In the genomic region with DNA sequence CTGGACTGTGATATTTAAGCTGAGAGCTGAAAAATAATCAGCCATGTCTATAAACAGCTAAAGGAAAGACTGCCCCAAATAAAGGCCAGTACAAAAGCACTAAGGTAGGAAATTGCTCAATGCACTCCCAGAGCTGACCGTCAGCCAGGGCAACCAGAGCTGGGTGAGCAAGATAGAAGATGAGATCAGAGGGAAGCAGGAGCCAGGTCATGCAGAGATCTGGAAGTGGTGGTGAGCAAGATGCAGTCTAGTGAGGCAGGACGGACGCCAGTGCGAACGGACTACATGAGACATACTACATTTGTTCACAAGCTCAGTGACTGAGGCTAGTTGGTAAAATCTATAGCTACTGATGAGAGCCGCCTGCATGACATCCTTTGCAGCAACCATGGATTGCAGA, we compare ENCODE assay signal across 12 mouse cellular contexts.
DNase-seq lines count a peak whose midpoint lies in the region.
"Had no signal": no experiment of that assay in that cellular context is flagged by ENCODE, and none has a peak within 500 bp of the region (broad histone marks: within the 10 kb centered on the region; RNA-seq: fewer than 3 reads in every experiment).

No protein-coding gene starts in this region.

- intact Hi-C loops in left cerebral cortex, postnatal 10 days (cut with DNase I), result no loop called here

- peak; percentile 5 for DNase-seq in adrenal gland, postnatal 10 days
- DNase-seq in adrenal gland, adult 8-10 months, result no peak
- peak; percentile 66 for DNase-seq in 416B (ENCODE audit: low read depth)
- DNase-seq in cerebellum, adult 18-20 months, result peak; percentile 85 to 90
- DNase-seq in cerebellum, postnatal 14 days, result peak; percentile 82 to 90
- no peak for DNase-seq in c-Kit-positive CD71-positive TER-119-positive erythroid progenitor cells, embryonic 14.5 days (ENCODE audit: low spot score)
- no peak for DNase-seq in left cerebral cortex, postnatal 10 days (ENCODE audit: extremely low spot score in 1 of 2, low spot score in 2 of 2)
- DNase-seq: gastrocnemius, postnatal 25 days; heart, adult 2 months; kidney, postnatal 36 days; right cerebral cortex, postnatal 14 days; thymus, adult 2 months had no signal

Comparison
In these comparisons a context has a peak if more than half of its experiments do, and no peak if none do; other contexts are left out.
1. DNase-seq: peak in adrenal gland, postnatal 10 days (single experiment), 416B (single experiment), cerebellum, adult 18-20 months (2 of 2) and cerebellum, postnatal 14 days (2 of 2); none in adrenal gland, adult 8-10 months (single experiment), c-Kit-positive CD71-positive TER-119-positive erythroid progenitor cells, embryonic 14.5 days (single experiment) and left cerebral cortex, postnatal 10 days (0 of 2).